Mouse (Mus musculus) neutrophil, adult 5-6 weeks (primary cell): Measurements from ENCODE around the gene Olfr1257. TPM values are rescaled to one million over a fixed set of nuclear protein-coding genes. Genes with fewer than 3 reads are reported as not detected.
"Not testable (repeated sequence)": the region's sequence is repeated elsewhere in the genome, so short reads cannot be mapped to it uniquely, and the experiment has no call there.

Experiments used
- ATAC-seq: fragments of 151-379, 151-347 bp; 2 replicates; pipeline ENCODE4 v1.8.0; 2017; ENCODE audit warnings: mild to moderate bottlenecking, moderate TSS enrichment; ENCODE audit not compliant: insufficient number of reproducible peaks, poor library complexity, low FRiP score, severe bottlenecking; ENCODE audit errors: extremely low read depth
- total RNA-seq: library from RNA; stranded (forward); fragments of 200-1000 nt; gene quantifications from 2 replicates; pipeline ENCODE4 v1.2.3, GENCODE M21; 2017

Gene Olfr1257
- not detected in 2 replicates for total RNA-seq

DNA sequence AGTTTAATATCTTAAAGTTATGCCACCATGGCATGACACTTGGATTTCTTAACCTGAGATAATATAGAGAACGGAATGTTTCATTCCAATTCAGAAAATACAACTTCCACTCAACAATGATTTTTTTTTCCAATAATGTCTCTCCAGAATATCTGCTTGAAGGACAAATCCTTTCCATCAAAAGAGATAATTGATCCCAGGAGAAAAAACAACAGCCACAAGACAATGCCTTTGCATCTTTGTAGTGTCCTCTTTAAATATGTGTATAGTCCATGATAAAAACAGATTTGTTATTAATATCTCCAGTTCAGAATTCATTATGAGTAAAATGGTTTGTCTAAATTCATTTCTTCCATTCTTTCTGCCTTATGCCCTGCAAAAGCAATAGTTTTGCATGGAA lies at the start of gene Olfr1257:
Olfr1257 (plus strand) TSS at position 301 of the 400 bp plus-strand sequence.
- ATAC-seq, result no peak

DNA sequence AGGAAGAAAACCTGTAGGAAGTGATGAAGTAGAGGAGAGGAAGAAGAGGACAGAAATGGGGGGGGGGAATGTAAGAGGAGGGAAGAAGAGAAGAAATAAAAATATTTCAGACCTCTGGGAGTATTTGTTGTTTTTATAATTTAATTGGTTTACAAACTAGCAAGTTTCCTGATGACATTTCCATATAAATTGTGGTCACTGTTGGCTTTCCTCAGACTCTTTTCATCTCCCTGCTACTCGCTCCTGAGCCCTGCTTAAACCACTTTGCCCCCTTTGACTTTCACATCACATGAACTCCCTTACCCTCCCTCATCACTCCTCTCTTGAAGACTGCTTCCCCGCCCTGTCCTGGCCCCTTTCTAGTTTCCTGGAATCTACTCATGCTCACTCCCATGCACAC lies 36.8 kb upstream of the Olfr1257 start, which contains the start of gene Olfr1256:
Olfr1256 (minus strand) TSS at position 101 of the 400 bp plus-strand sequence.
- no peak for ATAC-seq

DNA sequence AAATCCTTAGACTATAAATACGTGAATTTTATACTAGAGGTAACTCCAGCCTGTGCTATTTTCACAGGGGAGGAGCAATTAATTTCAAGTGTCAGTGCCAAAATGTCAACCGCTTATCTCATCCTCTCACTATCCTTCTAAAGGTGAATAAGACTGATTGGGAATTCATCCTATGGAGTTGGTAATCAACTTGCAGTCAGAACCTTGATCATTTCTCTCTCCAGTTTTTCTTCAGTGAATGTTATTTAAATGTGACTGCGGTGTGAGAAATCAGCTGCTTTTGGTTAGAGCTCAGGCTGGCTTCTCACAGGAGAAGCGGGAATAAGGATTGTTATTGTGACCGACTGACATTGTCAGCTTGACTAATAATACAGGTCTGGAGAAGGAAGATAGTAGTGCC lies 30.1 kb upstream of the Olfr1257 start, which contains the start of gene Olfr48:
Olfr48 (minus strand) TSS at position 101 of the 400 bp plus-strand sequence.
- ATAC-seq, result no peak

DNA sequence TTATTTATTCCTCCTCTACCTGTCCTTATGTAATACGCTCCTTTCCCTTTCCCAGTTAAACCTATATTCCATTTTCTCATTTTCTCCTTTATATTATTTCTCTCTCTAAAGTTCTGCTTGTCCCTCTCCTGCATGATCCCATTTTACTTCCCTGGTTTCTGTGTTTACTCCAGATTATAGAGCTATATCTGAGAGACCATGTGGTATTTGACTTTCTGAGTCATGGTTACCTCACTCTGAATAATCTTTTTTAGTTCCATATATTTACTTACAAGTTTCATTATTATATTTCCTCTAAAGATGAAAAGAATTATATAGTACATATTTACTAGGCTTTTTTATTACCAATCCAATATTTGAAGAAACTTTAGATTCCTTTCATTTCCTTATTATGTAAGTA lies 29.0 kb upstream of the Olfr1257 start:
- no peak for ATAC-seq

DNA sequence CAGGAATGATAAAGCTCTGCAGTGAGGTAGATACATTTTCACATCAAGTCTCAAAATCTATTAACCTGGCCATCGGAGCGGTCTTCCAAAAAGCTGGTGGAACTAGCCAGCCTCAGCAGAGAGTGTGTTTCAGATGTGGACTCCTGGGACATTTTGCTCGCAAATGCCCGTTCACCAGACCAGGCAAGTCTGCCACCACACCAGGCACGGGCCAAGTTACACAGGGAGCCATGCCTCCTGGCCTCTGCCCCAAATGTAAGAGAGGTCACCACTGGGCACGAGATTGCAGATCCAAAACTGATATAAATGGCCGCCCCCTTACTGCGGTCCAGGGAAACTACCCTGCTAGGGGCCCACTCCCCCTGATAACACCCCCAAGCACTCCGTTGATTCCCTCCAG lies 34.4 kb downstream of the Olfr1257 start:
- ATAC-seq, result not testable (repeated sequence)

DNA sequence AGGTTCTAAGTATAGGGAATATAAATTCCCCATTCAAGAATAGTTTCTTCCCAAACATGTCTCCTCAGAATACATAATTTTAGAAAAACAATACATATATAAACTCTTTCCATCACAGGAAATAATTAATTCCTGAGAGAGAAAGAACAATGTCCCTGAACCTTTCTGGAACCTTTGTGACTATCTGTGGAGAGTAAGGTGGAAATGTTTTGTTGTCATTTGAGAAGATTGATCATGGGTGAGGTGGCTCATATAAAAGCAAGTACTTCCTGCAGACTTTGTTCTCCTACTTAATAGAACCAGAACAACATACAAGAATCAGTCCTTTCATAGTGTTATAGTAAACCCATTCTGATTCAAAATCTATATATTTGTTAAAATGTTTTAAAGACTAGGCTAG lies 48.8 kb downstream of the Olfr1257 start, which contains the start of gene Olfr1258:
Olfr1258 (plus strand) TSS at position 301 of the 400 bp plus-strand sequence.
- ATAC-seq, result no peak

Other genes with a start within 250 kb of the Olfr1257 start
- gene Olfr1249, start 243.5 kb upstream of the Olfr1257 start, total RNA-seq, result not detected in 2 replicates
- gene Olfr1250, start 217.0 kb upstream of the Olfr1257 start, total RNA-seq, result 0.35 TPM in 1 of 2 replicates, not detected in the other
- not detected in 2 replicates for gene Olfr1251, start 206.5 kb upstream of the Olfr1257 start, total RNA-seq
- gene Olfr1252, start 153.4 kb upstream of the Olfr1257 start, total RNA-seq, result 0.23 TPM in 1 of 2 replicates, not detected in the other
- gene Olfr1253, start 121.3 kb upstream of the Olfr1257 start, total RNA-seq, result 0.12 TPM in 1 of 2 replicates, not detected in the other
- not detected in 2 replicates for gene Olfr1254, start 84.8 kb upstream of the Olfr1257 start, total RNA-seq
- gene Olfr1255, start 66.4 kb upstream of the Olfr1257 start, total RNA-seq, result not detected in 2 replicates
- gene Olfr1256, start 36.9 kb upstream of the Olfr1257 start, total RNA-seq, result not detected in 2 replicates
- gene Olfr48, start 30.2 kb upstream of the Olfr1257 start, total RNA-seq, result not detected in 2 replicates
- not detected in 2 replicates for gene Olfr1258, start 48.9 kb downstream of the Olfr1257 start, total RNA-seq
- gene Olfr1259, start 70.2 kb downstream of the Olfr1257 start, total RNA-seq, result not detected in 2 replicates
- gene Olfr1260, start 95.9 kb downstream of the Olfr1257 start, total RNA-seq, result not detected in 2 replicates
- not detected in 2 replicates for gene Olfr1261, start 112.8 kb downstream of the Olfr1257 start, total RNA-seq
- not detected in 2 replicates for gene Olfr1262, start 121.7 kb downstream of the Olfr1257 start, total RNA-seq
- gene Olfr1263, start 133.7 kb downstream of the Olfr1257 start, total RNA-seq, result not detected in 2 replicates
- gene Olfr1264, start 147.1 kb downstream of the Olfr1257 start, total RNA-seq, result not detected in 2 replicates
- gene Olfr1265, start 156.9 kb downstream of the Olfr1257 start, total RNA-seq, result not detected in 2 replicates
- not detected in 2 replicates for gene Olfr140, start 185.2 kb downstream of the Olfr1257 start, total RNA-seq
- gene Olfr1269, start 243.0 kb downstream of the Olfr1257 start, total RNA-seq, result not detected in 2 replicates